Mouse (Mus musculus): ENCODE data around the gene Tnfrsf1b. TPM values are rescaled to one million over a fixed set of nuclear protein-coding genes. Genes with fewer than 3 reads are reported as not detected.

The Tnfrsf1b gene
- polyA plus RNA-seq (2015; fragmentation: Nextera tagmentation; extraction: Ambion mirVana): 2.8 and 2.9 TPM in 2 replicates

DNA sequence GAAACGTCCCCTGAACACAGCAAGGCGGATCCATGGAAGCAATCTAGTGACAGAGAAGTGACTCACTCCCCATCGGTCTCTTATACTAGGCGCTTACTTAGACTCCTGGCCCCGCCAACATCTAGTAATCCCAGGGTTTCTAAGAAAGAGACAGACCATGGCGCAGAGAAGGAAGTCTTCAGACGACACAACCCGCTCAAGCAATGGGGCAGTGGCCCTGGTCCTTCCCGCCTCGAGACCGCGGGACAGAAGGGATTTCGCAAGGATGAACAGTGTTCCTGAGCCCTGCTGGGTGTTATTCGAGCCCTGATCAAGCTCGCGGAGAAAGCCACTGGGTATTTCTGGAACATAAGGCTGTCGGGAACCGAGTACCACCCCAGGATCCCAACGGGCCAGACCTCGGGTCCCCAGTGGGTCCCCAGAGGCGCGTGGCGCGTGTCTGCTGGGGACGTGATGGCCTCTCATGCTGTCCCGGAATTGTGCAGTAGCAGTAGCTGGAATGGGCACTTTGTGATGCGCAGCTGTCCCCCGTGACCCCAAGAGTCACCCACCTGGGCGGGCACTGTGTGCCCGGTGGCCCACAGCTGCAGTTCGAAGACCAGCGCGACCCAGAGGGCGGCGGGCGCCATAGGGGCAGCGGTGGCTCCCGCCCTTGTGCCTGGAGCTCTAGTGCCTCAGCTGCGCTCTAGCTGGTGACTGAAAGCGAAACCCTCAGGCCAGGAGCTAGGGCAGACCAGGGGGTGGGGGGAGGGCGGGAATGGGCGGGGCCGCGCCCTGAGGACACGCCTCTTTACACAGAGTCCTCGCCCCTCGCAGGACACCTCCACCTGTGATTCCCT is at the start of gene Tnfrsf1b:
TSS of gene Tnfrsf1b (minus strand) at position 698 of the 839 bp plus-strand sequence.
- Histone ChIP-seq H3K4me1 (replicated peaks; ENCODE audit: control insufficient read depth, insufficient read depth, low read length) (no peaks in the 10 kb centered on the region), H3K9ac (ENCODE audit: low read depth, low read length) (peak within 1 kb of the TSS; percentile 46), H3K4me3 (ENCODE audit: low read depth, low read length) (peak within 1 kb of the TSS; percentile 58), H3K4me2 (replicated peaks; ENCODE audit: low read depth) (peak within 1 kb of the TSS; percentile 84), H3K27ac (ENCODE audit: low read depth, low read length) (no peak within 1 kb of the TSS), H3K36me3 (ENCODE audit: control insufficient read depth, insufficient read depth) (no peaks in the 10 kb centered on the region), H3K27me3 (replicated peaks; ENCODE audit: control insufficient read depth, insufficient read depth, low read length) (no peaks in the 10 kb centered on the region), H3K9me3 (ENCODE audit: control insufficient read depth) (no peaks in the 10 kb centered on the region)
- TF ChIP-seq CTCF (IDR thresholded peaks at IDR 0.05; ENCODE audit: low read depth): peak; percentile 6; the same call in 1 of the 2 replicates
- peak; percentile 95 for ATAC-seq
- under 1% methylated on average over 47 of the region's 47 CpGs for WGBS

DNA sequence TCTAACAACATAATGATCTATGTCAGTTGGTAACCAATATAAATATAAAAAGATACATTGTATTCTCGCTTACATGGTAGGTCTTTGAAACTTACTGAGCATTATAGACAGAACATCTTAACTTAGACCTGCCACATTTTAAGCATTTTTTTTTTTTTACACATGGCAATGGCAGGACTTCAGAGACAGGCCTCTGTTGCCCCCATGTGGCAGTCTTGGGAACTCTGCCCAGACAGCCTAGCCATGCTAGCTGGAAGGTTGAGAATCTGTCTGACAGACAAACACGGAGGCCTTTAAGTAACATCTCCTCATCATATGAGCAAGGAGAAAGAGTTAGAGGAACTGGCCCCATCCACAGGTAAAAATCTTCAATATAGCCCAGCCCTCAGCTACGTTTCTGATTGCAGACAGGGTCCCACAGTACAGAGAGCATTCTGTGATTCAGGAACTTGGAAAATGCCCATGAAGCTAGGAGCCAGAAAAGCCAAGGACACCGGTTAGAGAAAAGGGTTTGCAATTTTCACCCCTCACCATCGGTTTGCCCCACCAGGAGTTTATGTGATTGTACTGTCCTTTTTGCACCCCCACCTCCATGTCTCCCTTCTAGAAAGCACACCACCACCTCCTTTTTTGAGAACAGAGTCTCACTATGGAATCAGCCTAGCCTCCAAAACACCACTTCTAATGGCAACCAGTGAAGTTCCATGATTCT is 49.1 kb upstream of the Tnfrsf1b start:
- TF ChIP-seq CTCF (IDR thresholded peaks at IDR 0.05; ENCODE audit: low read depth): peak; percentile 86
- ATAC-seq: 0 out of 2 replicates have a peak, but pooled peaks have one; percentile 32
- Histone ChIP-seq H3K4me2 (replicated peaks; ENCODE audit: low read depth) (no peak overlapping the region), H3K27me3 (replicated peaks; ENCODE audit: control insufficient read depth, insufficient read depth, low read length) (no peaks in the 10 kb centered on the region), H3K4me1 (replicated peaks; ENCODE audit: control insufficient read depth, insufficient read depth, low read length) (no peaks in the 10 kb centered on the region), H3K4me3 (ENCODE audit: low read depth, low read length) (no peak overlapping the region), H3K9ac (ENCODE audit: low read depth, low read length) (no peak overlapping the region), H3K36me3 (ENCODE audit: control insufficient read depth, insufficient read depth) (no peaks in the 10 kb centered on the region), H3K9me3 (ENCODE audit: control insufficient read depth) (no peaks in the 10 kb centered on the region), H3K27ac (ENCODE audit: low read depth, low read length) (no peak overlapping the region)
- WGBS: 48% methylated on average over 5 of the region's 5 CpGs

DNA sequence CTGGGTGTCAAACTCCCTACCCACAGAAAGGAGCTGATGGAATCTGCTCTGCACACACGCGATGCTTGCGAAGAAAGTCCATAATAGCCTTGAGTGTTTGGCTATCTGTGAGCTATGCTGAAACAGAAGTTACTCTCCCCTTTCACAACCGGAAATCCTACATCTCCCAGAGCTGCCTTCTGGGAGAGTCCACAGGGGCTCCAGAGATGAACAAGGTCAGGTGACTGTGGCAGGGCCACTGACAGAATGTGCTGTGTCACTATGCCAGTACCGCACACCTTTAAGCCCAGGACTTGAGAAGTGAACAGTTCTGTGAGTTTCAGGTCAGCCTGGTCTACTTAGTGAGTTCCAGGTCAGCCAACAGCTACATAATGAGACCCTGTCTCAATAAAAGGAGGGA is 47.9 kb upstream of the Tnfrsf1b start:
- Histone ChIP-seq H3K9me3 (ENCODE audit: control insufficient read depth) (no peaks in the 10 kb centered on the region), H3K9ac (ENCODE audit: low read depth, low read length) (no peak overlapping the region), H3K4me2 (replicated peaks; ENCODE audit: low read depth) (no peak overlapping the region), H3K27ac (ENCODE audit: low read depth, low read length) (no peak overlapping the region), H3K27me3 (replicated peaks; ENCODE audit: control insufficient read depth, insufficient read depth, low read length) (no peaks in the 10 kb centered on the region), H3K4me1 (replicated peaks; ENCODE audit: control insufficient read depth, insufficient read depth, low read length) (no peaks in the 10 kb centered on the region), H3K4me3 (ENCODE audit: low read depth, low read length) (no peak overlapping the region), H3K36me3 (ENCODE audit: control insufficient read depth, insufficient read depth) (no peaks in the 10 kb centered on the region)
- no peak for ATAC-seq
- no peak for TF ChIP-seq CTCF (IDR thresholded peaks at IDR 0.05; ENCODE audit: low read depth)
- 77% methylated on average over 5 of the region's 5 CpGs for WGBS

- 44% methylated on average over 4 of the region's 4 CpGs for WGBS
These were observed 39.9 kb upstream of the Tnfrsf1b start for GRCm38 (mm10) chr4:145286369-145287120.

DNA sequence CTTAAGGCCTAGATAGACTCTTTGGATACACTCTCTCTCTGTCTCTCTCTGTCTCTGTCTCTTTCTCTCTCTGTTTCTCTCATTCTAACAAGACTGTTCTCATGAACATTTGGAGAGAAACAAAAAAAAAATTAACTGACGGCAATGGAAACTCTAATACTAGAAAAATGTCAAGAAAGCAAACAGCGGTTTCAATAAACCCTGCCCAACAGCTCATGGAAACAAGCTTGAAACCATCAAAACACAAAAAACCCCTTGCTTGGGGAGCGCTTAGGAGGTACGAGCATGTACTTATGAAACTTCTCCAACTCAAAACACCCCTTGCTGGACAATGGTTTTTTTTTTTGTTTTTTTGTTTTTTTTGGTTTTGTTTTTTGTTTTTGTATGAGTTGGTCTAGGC is 38.0 kb upstream of the Tnfrsf1b start:
- Histone ChIP-seq H3K27ac (ENCODE audit: low read depth, low read length) (no peak overlapping the region), H3K4me3 (ENCODE audit: low read depth, low read length) (no peak overlapping the region)

More at GRCm38 (mm10) chr4:145286369-145287120, 39.9 kb upstream of the Tnfrsf1b start:
- H3K9ac ChIP-seq (ENCODE audit: low read depth, low read length): no peak overlapping the region
- no peaks in the 10 kb centered on the region for H3K27me3 ChIP-seq (replicated peaks; ENCODE audit: control insufficient read depth, insufficient read depth, low read length)
- H3K4me2 ChIP-seq (replicated peaks; ENCODE audit: low read depth): no peak overlapping the region
- H3K9me3 ChIP-seq (ENCODE audit: control insufficient read depth): no peaks in the 10 kb centered on the region
- peak; percentile 90 for TF ChIP-seq CTCF (IDR thresholded peaks at IDR 0.05; ENCODE audit: low read depth)
- H3K4me1 ChIP-seq (replicated peaks; ENCODE audit: control insufficient read depth, insufficient read depth, low read length): no peaks in the 10 kb centered on the region
- no peak overlapping the region for H3K27ac ChIP-seq (ENCODE audit: low read depth, low read length)
- no peak overlapping the region for H3K4me3 ChIP-seq (ENCODE audit: low read depth, low read length)
- ATAC-seq: peak; percentile 60; the same call in 1 of the 2 replicates
- no peaks in the 10 kb centered on the region for H3K36me3 ChIP-seq (ENCODE audit: control insufficient read depth, insufficient read depth)

More for the DNA sequence above, 38.0 kb upstream of the Tnfrsf1b start:
- TF ChIP-seq CTCF (IDR thresholded peaks at IDR 0.05; ENCODE audit: low read depth): no peak
- H3K36me3 ChIP-seq (ENCODE audit: control insufficient read depth, insufficient read depth): no peaks in the 10 kb centered on the region
- ATAC-seq: no peak
- WGBS: 93% methylated on average over 4 of the region's 4 CpGs
- no peak overlapping the region for H3K9ac ChIP-seq (ENCODE audit: low read depth, low read length)
- H3K27me3 ChIP-seq (replicated peaks; ENCODE audit: control insufficient read depth, insufficient read depth, low read length): no peaks in the 10 kb centered on the region
- no peak overlapping the region for H3K4me2 ChIP-seq (replicated peaks; ENCODE audit: low read depth)
- no peaks in the 10 kb centered on the region for H3K4me1 ChIP-seq (replicated peaks; ENCODE audit: control insufficient read depth, insufficient read depth, low read length)
- no peaks in the 10 kb centered on the region for H3K9me3 ChIP-seq (ENCODE audit: control insufficient read depth)

Measured in intestine, postnatal 0 days (tissue).